Mouse (Mus musculus): ENCODE measurements at regions not wholly inside any gene's neighbourhood (a gene's known extent, or its start where the extent isn't known, plus 50 kb on each side); places are given as distances from the start of the nearest gene placed in this dataset.
A peak's percentile ranks its signal among the peaks of the same experiment; 100 is the strongest.

GRCm38 (mm10) chr2:161470844-161471243 is 362.0 kb upstream of the Chd6 start:
- DNase-seq (ENCODE audit: extremely low spot score in 1 of 2, low spot score in 2 of 2): no peak
- intact Hi-C loops (cut with DNase I): no loop called here

GRCm38 (mm10) chr2:161470025-161470424 is 361.1 kb upstream of the Chd6 start:
- intact Hi-C loops (cut with DNase I): no loop called here
- DNase-seq (ENCODE audit: extremely low spot score in 1 of 2, low spot score in 2 of 2): peak in 1 of 2 experiments; percentile 35

- intact Hi-C loops (cut with DNase I): no loop called here
- no peak for DNase-seq (ENCODE audit: extremely low spot score in 1 of 2, low spot score in 2 of 2)
Measured at GRCm38 (mm10) chr2:161467035-161467434, 358.2 kb upstream of the Chd6 start.

- no peak for DNase-seq (ENCODE audit: extremely low spot score in 1 of 2, low spot score in 2 of 2)
- intact Hi-C loops (cut with DNase I): no loop called here
Measured at GRCm38 (mm10) chr2:161460600-161460999, 351.7 kb upstream of the Chd6 start.

- intact Hi-C loops (cut with DNase I): no loop called here
- DNase-seq (ENCODE audit: extremely low spot score in 1 of 2, low spot score in 2 of 2): no peak
Measured at GRCm38 (mm10) chr2:161454466-161454865, 345.6 kb upstream of the Chd6 start.

- DNase-seq (ENCODE audit: extremely low spot score in 1 of 2, low spot score in 2 of 2): no peak
- intact Hi-C loops (cut with DNase I): no loop called here
Measured at GRCm38 (mm10) chr2:161433816-161434215, 324.9 kb upstream of the Chd6 start.

GRCm38 (mm10) chr2:161429294-161429693 is 320.4 kb upstream of the Chd6 start:
- intact Hi-C loops (cut with DNase I): no loop called here
- no peak for DNase-seq (ENCODE audit: extremely low spot score in 1 of 2, low spot score in 2 of 2)

- intact Hi-C loops (cut with DNase I): no loop called here
- no peak for DNase-seq (ENCODE audit: extremely low spot score in 1 of 2, low spot score in 2 of 2)
Measured at GRCm38 (mm10) chr2:161425587-161425986, 316.7 kb upstream of the Chd6 start.

GRCm38 (mm10) chr2:161418062-161418461 is 309.2 kb upstream of the Chd6 start:
- DNase-seq (ENCODE audit: extremely low spot score in 1 of 2, low spot score in 2 of 2): no peak
- intact Hi-C loops (cut with DNase I): no loop called here

- DNase-seq (ENCODE audit: extremely low spot score in 1 of 2, low spot score in 2 of 2): no peak
- intact Hi-C loops (cut with DNase I): no loop called here
Measured at GRCm38 (mm10) chr2:161416218-161416927, 307.5 kb upstream of the Chd6 start.

DNA sequence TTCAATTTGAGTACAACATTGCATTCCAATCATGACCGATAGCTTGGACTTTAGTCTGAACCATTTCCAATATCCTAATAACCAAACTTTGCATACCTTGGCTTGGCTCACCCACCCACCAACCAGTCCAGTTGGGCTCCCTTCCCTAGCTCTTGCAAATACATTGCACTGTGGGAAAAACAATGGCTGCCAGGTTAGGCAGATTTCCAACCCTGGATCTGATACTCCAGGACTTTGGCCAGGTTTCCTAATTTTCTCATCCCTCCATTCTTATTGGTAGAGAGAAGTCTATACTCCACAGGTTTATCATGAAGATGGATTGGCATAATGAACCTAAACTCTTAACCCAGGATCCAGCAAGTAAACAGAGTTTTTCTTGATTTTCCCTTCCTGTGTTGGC is 299.4 kb upstream of the Chd6 start:
- DNase-seq (ENCODE audit: extremely low spot score in 1 of 2, low spot score in 2 of 2): no peak
- intact Hi-C loops (cut with DNase I): no loop called here

- DNase-seq (ENCODE audit: extremely low spot score in 1 of 2, low spot score in 2 of 2): no peak
Measured at GRCm38 (mm10) chr2:161405847-161406384, 297.0 kb upstream of the Chd6 start.

DNA sequence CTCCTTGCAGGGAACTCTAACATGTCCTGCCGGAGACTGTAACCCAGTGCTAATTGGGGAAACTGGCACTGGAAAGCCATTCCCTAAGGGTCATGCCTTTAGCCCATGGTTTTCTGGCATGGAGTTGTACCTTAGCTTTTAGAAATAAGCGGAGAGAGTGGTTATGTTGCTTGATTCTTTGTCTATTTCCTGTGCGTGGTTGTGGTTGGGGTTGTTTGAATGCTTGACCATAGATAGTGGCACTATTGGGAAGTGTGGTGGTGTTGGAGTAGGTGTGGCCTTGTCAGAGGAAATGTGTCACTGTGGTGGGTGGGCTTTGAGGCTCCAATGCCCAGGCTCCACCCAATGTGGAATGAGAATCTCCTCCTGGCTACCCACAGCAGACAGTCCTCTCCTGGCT is 289.2 kb upstream of the Chd6 start:
- no peak for DNase-seq (ENCODE audit: extremely low spot score in 1 of 2, low spot score in 2 of 2)
- intact Hi-C loops (cut with DNase I): loop anchor here (5.0 kb wide), 1 partner anchor 209 kb away; no protein-coding TSS in a partner anchor

More at GRCm38 (mm10) chr2:161405847-161406384, 297.0 kb upstream of the Chd6 start:
- intact Hi-C loops (cut with DNase I): no loop called here

GRCm38 (mm10) chr2:161390954-161391690 is 282.2 kb upstream of the Chd6 start:
- no peak for DNase-seq (ENCODE audit: extremely low spot score in 1 of 2, low spot score in 2 of 2)
- intact Hi-C loops (cut with DNase I): no loop called here

- intact Hi-C loops (cut with DNase I): no loop called here
Measured at GRCm38 (mm10) chr2:161389318-161389835, 280.5 kb upstream of the Chd6 start.

GRCm38 (mm10) chr2:161387054-161387453 is 278.2 kb upstream of the Chd6 start:
- DNase-seq (ENCODE audit: extremely low spot score in 1 of 2, low spot score in 2 of 2): no peak
- intact Hi-C loops (cut with DNase I): no loop called here

More at GRCm38 (mm10) chr2:161389318-161389835, 280.5 kb upstream of the Chd6 start:
- no peak for DNase-seq (ENCODE audit: extremely low spot score in 1 of 2, low spot score in 2 of 2)

- intact Hi-C loops (cut with DNase I): no loop called here
- DNase-seq (ENCODE audit: extremely low spot score in 1 of 2, low spot score in 2 of 2): no peak
Measured at GRCm38 (mm10) chr2:161382411-161382810, 273.5 kb upstream of the Chd6 start.

DNA sequence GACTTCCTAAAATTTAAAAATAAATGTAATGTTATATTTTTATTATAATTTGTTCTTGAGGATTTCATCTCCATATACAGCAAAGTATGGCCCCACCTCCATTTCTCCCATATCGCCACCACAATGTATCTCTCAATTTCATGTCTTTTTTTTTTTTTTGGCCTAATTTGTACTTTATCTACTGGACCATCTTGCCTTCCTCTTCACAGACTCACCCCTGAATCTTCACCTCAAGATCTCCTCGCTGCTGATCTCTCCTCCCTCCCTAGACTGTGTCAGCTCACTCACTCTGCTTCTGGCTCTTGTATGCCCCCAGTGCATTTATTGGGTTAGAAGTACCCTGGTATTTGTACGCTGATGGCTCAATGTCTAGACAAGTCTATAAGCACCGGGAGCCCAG is 269.4 kb upstream of the Chd6 start:
- intact Hi-C loops (cut with DNase I): no loop called here
- DNase-seq (ENCODE audit: extremely low spot score in 1 of 2, low spot score in 2 of 2): no peak

- intact Hi-C loops (cut with DNase I): no loop called here
- peak in 1 of 2 experiments; percentile 44 for DNase-seq (ENCODE audit: extremely low spot score in 1 of 2, low spot score in 2 of 2)
Measured at GRCm38 (mm10) chr2:161362325-161362724, 253.4 kb upstream of the Chd6 start.

DNA sequence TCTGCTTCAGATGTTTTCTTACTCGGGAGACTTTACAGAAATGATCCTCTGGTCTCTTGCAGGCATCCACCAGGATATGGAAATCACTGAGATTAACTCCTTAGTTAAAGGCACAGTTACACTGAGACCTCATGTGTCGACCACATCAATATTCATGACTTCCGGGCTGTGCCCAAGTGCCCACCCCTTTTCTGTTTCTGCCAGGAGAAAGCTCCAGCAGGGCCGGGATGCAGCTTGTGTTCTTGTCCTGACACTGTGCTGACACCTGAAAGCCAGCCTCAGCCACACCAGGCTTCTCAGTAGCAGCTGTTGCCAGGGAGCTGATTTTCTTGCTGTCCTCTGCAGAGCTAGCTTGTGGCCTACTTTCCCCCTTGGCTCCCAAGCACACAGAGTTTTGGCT is 240.2 kb upstream of the Chd6 start:
- no peak for DNase-seq (ENCODE audit: extremely low spot score in 1 of 2, low spot score in 2 of 2)
- intact Hi-C loops (cut with DNase I): no loop called here

Measured in left cerebral cortex, postnatal 10 days (tissue).